Mouse (Mus musculus) forebrain, embryonic 11.5 days (tissue): Measurements from ENCODE around the gene Mfsd8. TPM values are rescaled to one million over a fixed set of nuclear protein-coding genes. Genes with fewer than 3 reads are reported as not detected.
A peak's percentile ranks its signal among the peaks of the same experiment; 100 is the strongest.

Source experiments
- ATAC-seq: fragments of 200-750 bp; cut with Nextera tagmentation; replicated peaks from 2 replicates; pipeline ENCODE4 v1.8.0; 2017; ENCODE audit warnings: moderate TSS enrichment; ENCODE audit not compliant: low FRiP score
- DNase-seq: peaks from one replicate; pipeline ENCODE4 v3.0.0-alpha.2; 2017; ENCODE audit warnings: low spot score
- H3K27ac ChIP-seq: fragments of 300-500 bp; sonication (generic); 2 replicates; pipeline ENCODE4 v1.5.1; 2014; ENCODE audit warnings: low read depth, low read length
- H3K27me3 ChIP-seq: fragments of 300-500 bp; sonication (generic); 2 replicates; pipeline ENCODE4 v1.6.1; 2014; ENCODE audit warnings: mild to moderate bottlenecking, low read length, mixed read lengths; ENCODE audit not compliant: control insufficient read depth, insufficient read depth
- H3K36me3 ChIP-seq: fragments of 300-500 bp; sonication (generic); 2 replicates; pipeline ENCODE4 v1.6.1; 2014; ENCODE audit warnings: mild to moderate bottlenecking, low read length, moderate library complexity, mixed read lengths; ENCODE audit not compliant: control insufficient read depth, insufficient read depth
- H3K4me1 ChIP-seq: fragments of 300-500 bp; sonication (generic); replicated peaks from 2 replicates; pipeline ENCODE4 v1.6.1; 2014; ENCODE audit warnings: low read length, mixed read lengths; ENCODE audit not compliant: control insufficient read depth, insufficient read depth
- H3K4me2 ChIP-seq: fragments of 300-500 bp; sonication (generic); 2 replicates; pipeline ENCODE4 v1.6.1; 2014; ENCODE audit warnings: low read depth, mild to moderate bottlenecking, low read length, moderate library complexity, mixed read lengths; ENCODE audit not compliant: severe bottlenecking
- H3K4me3 ChIP-seq: fragments of 300-500 bp; sonication (generic); 2 replicates; pipeline ENCODE4 v1.5.1; 2014; ENCODE audit warnings: low read depth, low read length
- H3K9ac ChIP-seq: fragments of 300-500 bp; sonication (generic); 2 replicates; pipeline ENCODE4 v1.6.1; 2014; ENCODE audit warnings: low read length
- H3K9me3 ChIP-seq: fragments of 300-500 bp; sonication (generic); 2 replicates; pipeline ENCODE4 v1.6.1; 2016; ENCODE audit warnings: low read length, mixed read lengths; ENCODE audit not compliant: control insufficient read depth
- WGBS: fragments of 180-500 bp; shearing (Covaris S2); extraction: QIAGEN DNeasy Blood & Tissue Kit; methylation state at CpG from one replicate; pipeline ENCODE4 v1.1.7; 2014; 5-methylcytosine and 5-hydroxymethylcytosine counted together
- polyA plus RNA-seq: library from polyadenylated mRNA; unstranded; fragments of >200 nt; fragmentation: Nextera tagmentation; extraction: Ambion mirVana; gene quantifications from 2 replicates; pipeline ENCODE4 v1.2.1, GENCODE M21; 2014

Gene Mfsd8
- polyA plus RNA-seq, 1 experiment from 2014 or later = 8.3 TPM

DNA sequence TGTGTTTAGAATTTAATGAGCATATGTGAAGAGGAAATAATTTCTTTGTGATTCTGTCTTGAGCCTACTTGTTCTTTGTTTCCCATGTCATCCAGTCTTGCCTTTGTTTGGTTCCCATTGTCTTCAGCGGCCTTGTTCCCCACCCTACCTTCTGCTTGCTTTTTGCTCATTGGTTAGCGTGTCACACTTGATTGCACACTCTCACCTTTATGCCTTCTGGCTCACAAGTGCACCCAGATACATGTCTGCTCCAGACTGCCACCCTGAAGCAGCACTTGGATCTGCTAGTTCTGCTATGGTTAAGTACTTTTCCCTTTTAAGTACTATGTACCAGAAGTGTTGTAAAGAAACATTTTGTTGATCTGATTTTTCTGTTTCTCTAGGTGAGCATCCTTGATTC lies 36.8 kb downstream of the Mfsd8 start:
- Histone ChIP-seq H3K4me1 (no peaks in the 10 kb centered on the region), H3K9ac (no peak overlapping the region), H3K36me3 (peaks cover 16% of the 10 kb centered on the region), H3K27me3 (no peaks in the 10 kb centered on the region), H3K9me3 (no peaks in the 10 kb centered on the region), H3K27ac (no peak overlapping the region), H3K4me3 (no peak overlapping the region), H3K4me2 (no peak overlapping the region)
- DNase-seq = no peak
- 66% methylated on average over 2 of the region's 2 CpGs for WGBS
- ATAC-seq = no peak

GRCm38 (mm10) chr3:40808686-40809085 lies 38.0 kb downstream of the Mfsd8 start:
- no peaks in the 10 kb centered on the region for H3K27me3 ChIP-seq
- H3K27ac ChIP-seq = no peak overlapping the region
- DNase-seq (no peak), ATAC-seq (no peak)
- no peak overlapping the region for H3K4me2 ChIP-seq
- peaks cover 13% of the 10 kb centered on the region for H3K36me3 ChIP-seq
- WGBS = 94% methylated on average over 10 of the region's 10 CpGs
- H3K9me3 ChIP-seq = no peaks in the 10 kb centered on the region
- H3K4me3 ChIP-seq = no peak overlapping the region
- H3K9ac ChIP-seq = no peak overlapping the region
- H3K4me1 ChIP-seq = no peaks in the 10 kb centered on the region

GRCm38 (mm10) chr3:40806871-40807270 lies 39.8 kb downstream of the Mfsd8 start:
- DNase-seq (no peak), ATAC-seq (no peak)
- H3K27me3 ChIP-seq = no peaks in the 10 kb centered on the region
- H3K4me2 ChIP-seq = no peak overlapping the region
- no peak overlapping the region for H3K27ac ChIP-seq
- H3K36me3 ChIP-seq = peaks cover 9% of the 10 kb centered on the region; the same call in 1 of the 2 replicates
- no peaks in the 10 kb centered on the region for H3K4me1 ChIP-seq
- no peaks in the 10 kb centered on the region for H3K9me3 ChIP-seq
- H3K4me3 ChIP-seq = no peak overlapping the region
- WGBS = 67% methylated on average over 2 of the region's 2 CpGs
- H3K9ac ChIP-seq = no peak overlapping the region

- 1% methylated on average over 37 of the region's 37 CpGs for WGBS
These were observed 46.3 kb downstream of the Mfsd8 start for GRCm38 (mm10) chr3:40800373-40800823.

GRCm38 (mm10) chr3:40799530-40800372 lies 46.9 kb downstream of the Mfsd8 start, which contains the start of gene Plk4:
Plk4 (plus strand) TSS chr3:40800019.
- ATAC-seq (peak; percentile 97), DNase-seq (peak; percentile 97)
- H3K9ac ChIP-seq = peak within 1 kb of the TSS; percentile 90
- H3K4me3 ChIP-seq = peak within 1 kb of the TSS; percentile 91
- WGBS = 2% methylated on average over 66 of the region's 66 CpGs
- H3K27ac ChIP-seq = peak within 1 kb of the TSS; percentile 62; the same call in 1 of the 2 replicates
- no peaks in the 10 kb centered on the region for H3K36me3 ChIP-seq
- peaks cover 8% of the 10 kb centered on the region for H3K4me1 ChIP-seq
- peak within 1 kb of the TSS; percentile 63 for H3K4me2 ChIP-seq
- no peaks in the 10 kb centered on the region for H3K27me3 ChIP-seq
- no peaks in the 10 kb centered on the region for H3K9me3 ChIP-seq

More at GRCm38 (mm10) chr3:40800373-40800823, 46.3 kb downstream of the Mfsd8 start:
- DNase-seq (peak; percentile 78), ATAC-seq (peak; percentile 74)
- Histone ChIP-seq H3K9me3 (no peaks in the 10 kb centered on the region), H3K4me2 (peak overlapping the region; percentile 60), H3K9ac (peak overlapping the region; percentile 90), H3K27ac (peak overlapping the region; percentile 62; the same call in 1 of the 2 replicates), H3K27me3 (no peaks in the 10 kb centered on the region), H3K4me1 (peaks cover 8% of the 10 kb centered on the region), H3K4me3 (peak overlapping the region; percentile 91), H3K36me3 (no peaks in the 10 kb centered on the region)

- H3K4me1 ChIP-seq = peaks cover 8% of the 10 kb centered on the region
These were observed 48.2 kb downstream of the Mfsd8 start for GRCm38 (mm10) chr3:40798500-40798899.

DNA sequence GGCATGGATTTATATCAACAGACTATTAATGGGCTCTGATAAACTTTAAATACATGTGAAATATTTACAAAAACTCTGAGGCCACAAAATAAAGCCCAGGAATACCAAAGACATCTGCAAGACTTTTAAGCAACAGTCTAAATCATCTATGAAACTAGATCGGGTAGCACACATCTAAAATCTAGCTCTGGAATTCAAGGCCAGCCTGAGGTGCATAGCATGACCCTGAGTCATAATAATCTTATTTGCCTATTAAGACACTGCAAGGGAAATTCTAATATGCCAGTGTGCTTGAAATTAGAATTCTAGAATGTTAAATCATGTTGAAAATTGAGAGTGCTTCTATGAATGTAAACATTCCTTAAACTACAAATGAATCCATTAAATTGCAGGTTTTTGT lies 48.6 kb downstream of the Mfsd8 start:
- 89% methylated on average over 1 of the region's 1 CpGs for WGBS
- no peak overlapping the region for H3K27ac ChIP-seq
- no peaks in the 10 kb centered on the region for H3K9me3 ChIP-seq
- H3K4me3 ChIP-seq = no peak overlapping the region
- no peak for ATAC-seq
- peaks cover 8% of the 10 kb centered on the region for H3K4me1 ChIP-seq
- no peaks in the 10 kb centered on the region for H3K36me3 ChIP-seq
- H3K9ac ChIP-seq = no peak overlapping the region
- H3K4me2 ChIP-seq = no peak overlapping the region
- DNase-seq = no peak
- no peaks in the 10 kb centered on the region for H3K27me3 ChIP-seq

More at GRCm38 (mm10) chr3:40798500-40798899, 48.2 kb downstream of the Mfsd8 start:
- DNase-seq (peak; percentile 69), ATAC-seq (no peak)
- Histone ChIP-seq H3K4me3 (no peak overlapping the region), H3K27me3 (no peaks in the 10 kb centered on the region), H3K27ac (no peak overlapping the region), H3K9me3 (no peaks in the 10 kb centered on the region), H3K9ac (no peak overlapping the region; the same call in 1 of the 2 replicates), H3K36me3 (no peaks in the 10 kb centered on the region), H3K4me2 (no peak overlapping the region)
- 34% methylated on average over 7 of the region's 7 CpGs for WGBS

DNA sequence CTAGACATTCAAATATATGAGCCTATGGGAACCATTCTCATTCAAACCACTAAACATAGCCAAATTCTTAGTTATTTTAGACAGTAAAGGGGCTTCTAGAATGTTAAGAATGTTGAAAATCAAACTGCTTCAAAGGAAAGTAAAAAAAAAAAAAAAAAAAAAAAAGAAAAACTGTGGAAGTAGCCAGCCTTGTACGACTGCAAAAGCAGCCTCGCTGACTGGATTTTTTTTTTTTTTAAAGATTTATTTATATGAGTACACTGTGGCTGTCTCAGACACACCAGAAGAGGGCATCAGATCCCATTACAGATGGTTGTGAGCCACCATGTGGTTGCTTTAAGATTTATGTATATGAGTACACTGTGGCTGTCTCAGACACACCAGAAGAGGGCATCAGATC lies 52.9 kb downstream of the Mfsd8 start:
- H3K36me3 ChIP-seq = no peaks in the 10 kb centered on the region
- H3K4me3 ChIP-seq = no peak overlapping the region
- no peak overlapping the region for H3K4me2 ChIP-seq
- ATAC-seq (no peak), DNase-seq (no peak)
- WGBS = 87% methylated on average over 2 of the region's 2 CpGs
- no peaks in the 10 kb centered on the region for H3K27me3 ChIP-seq
- no peaks in the 10 kb centered on the region for H3K9me3 ChIP-seq
- H3K4me1 ChIP-seq = no peaks in the 10 kb centered on the region
- H3K27ac ChIP-seq = no peak overlapping the region
- no peak overlapping the region for H3K9ac ChIP-seq
